Mouse (Mus musculus): ENCODE data around the gene Mrap. TPM values are rescaled to one million over a fixed set of nuclear protein-coding genes. Genes with fewer than 3 reads are reported as not detected.

Mrap gene
- not detected for polyA plus RNA-seq (2012; fragmentation: generic; extraction: Trizol)

GRCm38 (mm10) chr16:90738092-90738956 lies at the start of gene Mrap:
Mrap (plus strand) TSS chr16:90738207.

GRCm38 (mm10) chr16:90727233-90728115 lies 10.5 kb upstream of the Mrap start, which contains the start of gene Mis18a:
Mis18a (minus strand) TSS chr16:90727404.

Other genes with a start within 250 kb of the Mrap start
- gene Mis18a, start 10.8 kb upstream of the Mrap start, polyA plus RNA-seq (2012; fragmentation: generic; extraction: Trizol) = 1 to 10 TPM; 2.8 to 7.7 TPM
- 1 to 10 TPM; 1.1 to 3.2 TPM for gene Urb1, start 72.2 kb downstream of the Mrap start, polyA plus RNA-seq (2012; fragmentation: generic; extraction: Trizol)
- gene Eva1c, start 88.5 kb downstream of the Mrap start, polyA plus RNA-seq (2012; fragmentation: generic; extraction: Trizol) = 10 to 100 TPM; 22.1 to 31.0 TPM
- 10 to 100 TPM; 16.8 to 17.3 TPM for gene Cfap298, start 196.9 kb downstream of the Mrap start, polyA plus RNA-seq (2012; fragmentation: generic; extraction: Trizol)

All from C3H10T1/2 (cell line).